Mouse (Mus musculus): ENCODE measurements around the gene Gm45062. TPM values are rescaled to one million over a fixed set of nuclear protein-coding genes. Genes with fewer than 3 reads are reported as not detected.

Gene Gm45062
- polyA plus RNA-seq, 1 experiment from 2014 or later: 1.4 TPM

- no peak overlapping the region for H3K4me2 ChIP-seq
- H3K4me3 ChIP-seq: no peak overlapping the region
- H3K9ac ChIP-seq: no peak overlapping the region
- peaks cover 47% of the 10 kb centered on the region for H3K4me1 ChIP-seq
- H3K27me3 ChIP-seq (replicated peaks): no peaks in the 10 kb centered on the region
- WGBS (ENCODE audit: insufficient replicate concordance): 78% methylated on average over 7 of the region's 7 CpGs
- no peaks in the 10 kb centered on the region for H3K9me3 ChIP-seq (replicated peaks)
- H3K36me3 ChIP-seq: no peaks in the 10 kb centered on the region
- ATAC-seq: no peak
- no peak overlapping the region for H3K27ac ChIP-seq
Observed at GRCm38 (mm10) chr6:8489266-8489665, 230.0 kb downstream of the Gm45062 start.

- Histone ChIP-seq H3K4me3 (no peak overlapping the region), H3K9ac (no peak overlapping the region), H3K36me3 (no peaks in the 10 kb centered on the region), H3K4me2 (no peak overlapping the region), H3K27ac (no peak overlapping the region), H3K27me3 (replicated peaks) (no peaks in the 10 kb centered on the region), H3K9me3 (replicated peaks) (no peaks in the 10 kb centered on the region), H3K4me1 (peaks cover 39% of the 10 kb centered on the region)
- no peak for ATAC-seq
- WGBS (ENCODE audit: insufficient replicate concordance): 74% methylated on average over 1 of the region's 1 CpGs
Observed at GRCm38 (mm10) chr6:8489938-8490585, 230.8 kb downstream of the Gm45062 start.

- no peak for ATAC-seq
- Histone ChIP-seq H3K27ac (no peak overlapping the region), H3K9me3 (replicated peaks) (no peaks in the 10 kb centered on the region), H3K4me1 (peaks cover 17% of the 10 kb centered on the region), H3K36me3 (no peaks in the 10 kb centered on the region), H3K9ac (no peak overlapping the region), H3K4me2 (no peak overlapping the region), H3K27me3 (replicated peaks) (no peaks in the 10 kb centered on the region), H3K4me3 (no peak overlapping the region)
- 74% methylated on average over 3 of the region's 3 CpGs for WGBS (ENCODE audit: insufficient replicate concordance)
Observed at GRCm38 (mm10) chr6:8492248-8492647, 233.0 kb downstream of the Gm45062 start.

- no peak overlapping the region for H3K4me3 ChIP-seq
- ATAC-seq: no peak
- no peaks in the 10 kb centered on the region; the same call in 1 of the 2 replicates for H3K27me3 ChIP-seq (replicated peaks)
- 59% methylated on average over 5 of the region's 5 CpGs for WGBS (ENCODE audit: insufficient replicate concordance)
- H3K4me2 ChIP-seq: no peak overlapping the region
- no peaks in the 10 kb centered on the region for H3K36me3 ChIP-seq
- 0 out of 2 replicates have a peak, but pooled peaks cover 2% of the 10 kb centered on the region for H3K4me1 ChIP-seq
- no peak overlapping the region for H3K27ac ChIP-seq
- no peaks in the 10 kb centered on the region for H3K9me3 ChIP-seq (replicated peaks)
- no peak overlapping the region for H3K9ac ChIP-seq
Observed at GRCm38 (mm10) chr6:8495109-8495826, 236.0 kb downstream of the Gm45062 start.

- 70% methylated on average over 4 of the region's 4 CpGs for WGBS (ENCODE audit: insufficient replicate concordance)
- no peak for ATAC-seq
- H3K9ac ChIP-seq: no peak overlapping the region
Observed at GRCm38 (mm10) chr6:8495827-8496222, 236.6 kb downstream of the Gm45062 start.

GRCm38 (mm10) chr6:8497234-8497867 lies 238.1 kb downstream of the Gm45062 start:
- H3K9ac ChIP-seq: no peak overlapping the region
- no peak overlapping the region for H3K27ac ChIP-seq
- H3K4me1 ChIP-seq: no peaks in the 10 kb centered on the region
- no peak for ATAC-seq
- 61% methylated on average over 6 of the region's 6 CpGs for WGBS (ENCODE audit: insufficient replicate concordance)
- H3K36me3 ChIP-seq: no peaks in the 10 kb centered on the region
- H3K4me3 ChIP-seq: no peak overlapping the region
- H3K9me3 ChIP-seq (replicated peaks): no peaks in the 10 kb centered on the region
- no peaks in the 10 kb centered on the region; the same call in 1 of the 2 replicates for H3K27me3 ChIP-seq (replicated peaks)
- no peak overlapping the region for H3K4me2 ChIP-seq

More at GRCm38 (mm10) chr6:8495827-8496222, 236.6 kb downstream of the Gm45062 start:
- H3K36me3 ChIP-seq: no peaks in the 10 kb centered on the region
- H3K4me2 ChIP-seq: no peak overlapping the region
- H3K27me3 ChIP-seq (replicated peaks): no peaks in the 10 kb centered on the region; the same call in 1 of the 2 replicates
- H3K9me3 ChIP-seq (replicated peaks): no peaks in the 10 kb centered on the region
- no peak overlapping the region for H3K4me3 ChIP-seq
- no peak overlapping the region for H3K27ac ChIP-seq
- no peaks in the 10 kb centered on the region for H3K4me1 ChIP-seq

- 73% methylated on average over 6 of the region's 6 CpGs for WGBS (ENCODE audit: insufficient replicate concordance)
Observed at GRCm38 (mm10) chr6:8497868-8498257, 238.6 kb downstream of the Gm45062 start.

GRCm38 (mm10) chr6:8498961-8499360 lies 239.7 kb downstream of the Gm45062 start:
- ATAC-seq: no peak
- H3K27ac ChIP-seq: no peak overlapping the region
- H3K4me1 ChIP-seq: no peaks in the 10 kb centered on the region
- H3K4me3 ChIP-seq: no peak overlapping the region
- H3K4me2 ChIP-seq: no peak overlapping the region
- 74% methylated on average over 3 of the region's 3 CpGs for WGBS (ENCODE audit: insufficient replicate concordance)
- no peaks in the 10 kb centered on the region; the same call in 1 of the 2 replicates for H3K27me3 ChIP-seq (replicated peaks)
- H3K9ac ChIP-seq: no peak overlapping the region
- H3K9me3 ChIP-seq (replicated peaks): no peaks in the 10 kb centered on the region
- H3K36me3 ChIP-seq: no peaks in the 10 kb centered on the region

More at GRCm38 (mm10) chr6:8497868-8498257, 238.6 kb downstream of the Gm45062 start:
- H3K9ac ChIP-seq: no peak overlapping the region
- no peak overlapping the region for H3K4me2 ChIP-seq
- no peaks in the 10 kb centered on the region; the same call in 1 of the 2 replicates for H3K27me3 ChIP-seq (replicated peaks)
- H3K27ac ChIP-seq: no peak overlapping the region
- H3K9me3 ChIP-seq (replicated peaks): no peaks in the 10 kb centered on the region
- ATAC-seq: no peak
- H3K36me3 ChIP-seq: no peaks in the 10 kb centered on the region
- no peak overlapping the region for H3K4me3 ChIP-seq
- H3K4me1 ChIP-seq: no peaks in the 10 kb centered on the region

- whole genome bisulfite sequencing (ENCODE audit: insufficient replicate concordance): 48% methylated on average over 3 of the region's 3 CpGs
- no peak overlapping the region for H3K4me3 ChIP-seq
- no peak overlapping the region for H3K4me2 ChIP-seq
- H3K9me3 ChIP-seq (replicated peaks): no peaks in the 10 kb centered on the region
- H3K9ac ChIP-seq: no peak overlapping the region
- H3K4me1 ChIP-seq: peaks cover 7% of the 10 kb centered on the region
- H3K36me3 ChIP-seq: no peaks in the 10 kb centered on the region
- no peaks in the 10 kb centered on the region; the same call in 1 of the 2 replicates for H3K27me3 ChIP-seq (replicated peaks)
- no peak overlapping the region for H3K27ac ChIP-seq
- ATAC-seq: no peak
Observed at GRCm38 (mm10) chr6:8503953-8504352, 244.7 kb downstream of the Gm45062 start.

GRCm38 (mm10) chr6:8504521-8505228 lies 245.4 kb downstream of the Gm45062 start:
- no peak overlapping the region for H3K4me2 ChIP-seq
- WGBS (ENCODE audit: insufficient replicate concordance): 67% methylated on average over 6 of the region's 6 CpGs
- H3K27ac ChIP-seq: no peak overlapping the region
- no peak overlapping the region for H3K4me3 ChIP-seq
- H3K9me3 ChIP-seq (replicated peaks): no peaks in the 10 kb centered on the region
- no peaks in the 10 kb centered on the region for H3K36me3 ChIP-seq
- no peaks in the 10 kb centered on the region; the same call in 1 of the 2 replicates for H3K27me3 ChIP-seq (replicated peaks)
- no peak for ATAC-seq
- H3K9ac ChIP-seq: no peak overlapping the region
- peaks cover 7% of the 10 kb centered on the region for H3K4me1 ChIP-seq

- Histone ChIP-seq H3K9ac (no peak overlapping the region), H3K36me3 (no peaks in the 10 kb centered on the region), H3K27me3 (replicated peaks) (no peaks in the 10 kb centered on the region), H3K4me1 (peaks cover 20% of the 10 kb centered on the region), H3K9me3 (replicated peaks) (no peaks in the 10 kb centered on the region), H3K27ac (no peak overlapping the region), H3K4me2 (no peak overlapping the region), H3K4me3 (no peak overlapping the region)
- no peak for ATAC-seq
Observed at GRCm38 (mm10) chr6:8506631-8507030, 247.4 kb downstream of the Gm45062 start.

Data from liver, embryonic 12.5 days (tissue).